Mouse (Mus musculus): ENCODE measurements at regions not wholly inside any gene's neighbourhood (a gene's known extent, or its start where the extent isn't known, plus 50 kb on each side); places are given as distances from the start of the nearest gene placed in this dataset.

DNA sequence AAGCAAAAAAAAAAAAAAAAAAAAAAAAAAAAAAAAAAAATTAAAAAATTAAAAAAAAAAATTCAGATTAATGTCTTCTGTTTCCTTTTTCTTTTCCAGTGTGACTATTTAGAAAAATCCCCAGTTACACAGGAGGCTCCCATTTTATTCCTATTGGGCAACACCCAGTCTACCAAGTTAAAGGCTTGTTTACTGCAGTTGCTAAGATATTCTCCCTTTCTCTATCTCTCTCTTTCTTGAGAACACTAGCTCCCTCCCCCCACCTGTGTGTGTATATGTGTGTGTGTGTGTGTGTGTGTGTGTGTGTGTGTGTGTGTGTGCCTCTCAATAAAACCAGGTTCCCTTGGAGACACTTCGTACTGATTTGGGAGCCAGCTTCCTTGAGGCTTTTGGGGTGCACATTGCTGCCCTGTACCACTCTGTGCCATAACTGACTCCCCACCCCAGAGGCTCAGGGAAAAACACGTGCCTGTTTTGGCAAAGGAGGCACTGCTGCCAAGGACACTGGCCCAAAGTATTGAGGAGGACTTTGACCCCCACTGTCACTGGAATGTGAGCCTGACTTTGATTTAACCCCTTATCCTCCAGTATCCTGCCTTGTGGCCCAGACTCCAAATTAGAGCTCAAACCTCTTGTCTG lies 50.3 kb downstream of the Anapc15-ps start:
- H3K4me1 ChIP-seq (ENCODE audit: control insufficient read depth, insufficient read depth, low read length) = peaks cover 15% of the 10 kb centered on the region
- no peak overlapping the region for H3K9ac ChIP-seq (ENCODE audit: low read length)
- 12% methylated on average over 2 of the region's 2 CpGs for WGBS
- H3K4me2 ChIP-seq (ENCODE audit: low read length) = no peak overlapping the region
- no peak for ATAC-seq
- no peaks in the 10 kb centered on the region for H3K9me3 ChIP-seq (replicated peaks; ENCODE audit: control insufficient read depth, low read length)
- no peak overlapping the region for H3K4me3 ChIP-seq (ENCODE audit: low read depth, low read length)
- H3K27ac ChIP-seq (ENCODE audit: low read depth, low read length) = no peak overlapping the region
- no peaks in the 10 kb centered on the region for H3K27me3 ChIP-seq (replicated peaks; ENCODE audit: control insufficient read depth, insufficient read depth, low read length)
- no peaks in the 10 kb centered on the region for H3K36me3 ChIP-seq (ENCODE audit: control insufficient read depth, insufficient read depth, low read length)
- DNase-seq (ENCODE audit: low spot score) = peak; percentile 41

DNA sequence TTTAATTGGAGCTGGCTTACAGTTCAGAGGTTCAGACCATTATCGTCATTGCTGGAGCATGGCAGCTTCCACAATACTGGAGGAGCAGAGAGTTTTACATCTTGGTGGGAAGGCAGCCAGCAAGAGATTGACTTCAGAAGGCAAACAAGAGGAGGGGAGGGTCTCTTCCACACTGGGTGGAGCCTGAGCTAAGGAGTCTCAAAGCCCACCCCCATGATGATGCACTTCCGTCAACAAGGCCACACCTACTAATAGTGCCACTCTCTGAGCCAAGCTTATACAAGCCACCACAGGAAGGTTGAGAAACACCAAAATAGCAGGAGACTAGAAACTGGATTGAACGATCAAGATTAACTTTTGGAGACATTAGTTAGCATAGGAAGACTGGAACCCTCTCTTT lies 52.5 kb downstream of the Anapc15-ps start:
- H3K4me2 ChIP-seq (ENCODE audit: low read length) = no peak overlapping the region
- ATAC-seq = no peak
- peaks cover 15% of the 10 kb centered on the region for H3K4me1 ChIP-seq (ENCODE audit: control insufficient read depth, insufficient read depth, low read length)
- DNase-seq (ENCODE audit: low spot score) = no peak
- no peaks in the 10 kb centered on the region for H3K36me3 ChIP-seq (ENCODE audit: control insufficient read depth, insufficient read depth, low read length)
- no peak overlapping the region for H3K9ac ChIP-seq (ENCODE audit: low read length)
- no peak overlapping the region for H3K27ac ChIP-seq (ENCODE audit: low read depth, low read length)
- WGBS = 76% methylated on average over 3 of the region's 3 CpGs
- no peaks in the 10 kb centered on the region for H3K9me3 ChIP-seq (replicated peaks; ENCODE audit: control insufficient read depth, low read length)
- H3K4me3 ChIP-seq (ENCODE audit: low read depth, low read length) = no peak overlapping the region
- no peaks in the 10 kb centered on the region for H3K27me3 ChIP-seq (replicated peaks; ENCODE audit: control insufficient read depth, insufficient read depth, low read length)

DNA sequence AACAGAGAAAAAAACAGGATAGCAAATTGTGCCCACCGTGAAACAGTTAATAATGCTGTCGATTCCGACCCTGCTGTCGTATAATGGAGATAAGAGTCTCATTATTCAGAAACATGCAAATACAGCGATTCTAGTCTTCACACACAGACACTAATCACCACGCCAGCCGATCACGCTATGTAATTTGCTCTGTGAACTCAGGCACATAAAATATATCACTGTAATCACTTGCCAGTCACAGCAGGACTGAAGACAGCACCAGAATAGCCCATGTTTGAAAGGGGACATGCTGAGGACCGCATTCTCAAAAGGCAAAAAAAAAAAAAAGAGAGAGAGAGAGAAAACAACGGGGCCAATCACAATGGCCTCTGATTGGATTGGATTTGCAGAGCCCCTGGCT lies 53.6 kb downstream of the Anapc15-ps start:
- Histone ChIP-seq H3K27ac (ENCODE audit: low read depth, low read length) (peak overlapping the region; percentile 75), H3K4me3 (ENCODE audit: low read depth, low read length) (no peak overlapping the region), H3K27me3 (replicated peaks; ENCODE audit: control insufficient read depth, insufficient read depth, low read length) (no peaks in the 10 kb centered on the region), H3K4me2 (ENCODE audit: low read length) (peak overlapping the region; percentile 30), H3K36me3 (ENCODE audit: control insufficient read depth, insufficient read depth, low read length) (no peaks in the 10 kb centered on the region), H3K4me1 (ENCODE audit: control insufficient read depth, insufficient read depth, low read length) (peaks cover 15% of the 10 kb centered on the region), H3K9ac (ENCODE audit: low read length) (no peak overlapping the region), H3K9me3 (replicated peaks; ENCODE audit: control insufficient read depth, low read length) (no peaks in the 10 kb centered on the region)
- 2% methylated on average over 10 of the region's 10 CpGs for WGBS
- ATAC-seq (peak; percentile 88), DNase-seq (ENCODE audit: low spot score) (peak; percentile 94)

DNA sequence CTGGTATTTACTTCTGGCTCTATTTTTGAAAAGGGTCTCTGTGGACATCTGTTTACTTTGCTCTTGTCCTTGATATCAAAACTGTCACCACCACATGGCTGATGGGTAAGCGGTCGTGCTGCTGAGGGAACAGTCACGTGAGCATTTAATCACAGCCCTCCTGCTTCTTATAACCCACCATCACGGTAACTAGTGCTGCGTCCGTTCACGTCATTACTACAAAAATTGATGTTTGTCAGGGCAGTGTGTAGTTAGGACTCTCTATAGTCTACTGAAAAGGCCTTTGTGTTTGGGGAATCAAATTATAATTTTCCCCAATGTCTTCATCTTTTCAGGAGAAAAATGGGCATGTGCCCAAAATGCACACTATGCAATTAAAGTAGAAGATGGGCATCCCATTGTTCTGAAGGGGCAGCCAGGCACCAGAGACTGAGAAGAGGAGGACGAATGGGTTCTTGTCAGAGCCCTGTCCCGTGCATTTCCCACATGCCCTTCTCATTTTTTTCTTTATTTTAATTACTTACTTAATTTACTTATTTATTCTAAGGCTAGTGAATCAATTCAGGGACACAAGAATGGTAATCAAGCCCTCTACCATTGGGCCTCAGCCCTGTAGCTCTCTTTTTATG lies 54.6 kb upstream of the Nudt4 start:
- no peaks in the 10 kb centered on the region for H3K27me3 ChIP-seq (replicated peaks; ENCODE audit: control insufficient read depth, insufficient read depth, low read length)
- H3K36me3 ChIP-seq (ENCODE audit: control insufficient read depth, insufficient read depth, low read length) = no peaks in the 10 kb centered on the region
- peak overlapping the region; percentile 60; the same call in 1 of the 2 replicates for H3K27ac ChIP-seq (ENCODE audit: low read depth, low read length)
- H3K9ac ChIP-seq (ENCODE audit: low read length) = no peak overlapping the region
- no peak overlapping the region for H3K4me3 ChIP-seq (ENCODE audit: low read depth, low read length)
- 15% methylated on average over 9 of the region's 9 CpGs for WGBS
- ATAC-seq (peak; percentile 72), DNase-seq (ENCODE audit: low spot score) (peak; percentile 77)
- H3K9me3 ChIP-seq (replicated peaks; ENCODE audit: control insufficient read depth, low read length) = no peaks in the 10 kb centered on the region
- H3K4me2 ChIP-seq (ENCODE audit: low read length) = no peak overlapping the region
- peaks cover 12% of the 10 kb centered on the region for H3K4me1 ChIP-seq (ENCODE audit: control insufficient read depth, insufficient read depth, low read length)

DNA sequence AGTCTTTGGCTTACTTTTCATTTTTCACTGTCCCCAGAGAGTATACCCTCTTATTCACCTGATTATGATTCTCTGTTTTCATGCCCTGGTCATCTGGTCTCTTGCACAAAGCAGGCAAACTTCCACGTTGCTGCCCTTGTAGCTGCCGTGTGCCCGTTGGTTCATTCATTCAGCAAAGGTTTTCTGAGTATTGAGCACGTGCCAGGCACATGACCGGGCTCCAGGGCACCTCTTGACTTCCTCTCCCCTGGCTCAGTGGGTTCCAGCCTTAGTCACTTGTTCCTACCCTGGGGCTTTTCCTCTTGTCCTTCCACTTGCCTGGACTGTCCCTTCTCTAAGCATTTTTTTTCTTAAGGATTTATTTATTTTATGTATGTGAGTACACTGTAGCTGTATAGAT lies 52.9 kb upstream of the Nudt4 start:
- peaks cover 12% of the 10 kb centered on the region for H3K4me1 ChIP-seq (ENCODE audit: control insufficient read depth, insufficient read depth, low read length)
- H3K36me3 ChIP-seq (ENCODE audit: control insufficient read depth, insufficient read depth, low read length) = no peaks in the 10 kb centered on the region
- ATAC-seq (no peak), DNase-seq (ENCODE audit: low spot score) (no peak)
- no peak overlapping the region for H3K9ac ChIP-seq (ENCODE audit: low read length)
- 61% methylated on average over 5 of the region's 5 CpGs for WGBS
- H3K27ac ChIP-seq (ENCODE audit: low read depth, low read length) = no peak overlapping the region
- H3K4me2 ChIP-seq (ENCODE audit: low read length) = no peak overlapping the region
- no peaks in the 10 kb centered on the region for H3K9me3 ChIP-seq (replicated peaks; ENCODE audit: control insufficient read depth, low read length)
- no peaks in the 10 kb centered on the region for H3K27me3 ChIP-seq (replicated peaks; ENCODE audit: control insufficient read depth, insufficient read depth, low read length)
- H3K4me3 ChIP-seq (ENCODE audit: low read depth, low read length) = no peak overlapping the region

DNA sequence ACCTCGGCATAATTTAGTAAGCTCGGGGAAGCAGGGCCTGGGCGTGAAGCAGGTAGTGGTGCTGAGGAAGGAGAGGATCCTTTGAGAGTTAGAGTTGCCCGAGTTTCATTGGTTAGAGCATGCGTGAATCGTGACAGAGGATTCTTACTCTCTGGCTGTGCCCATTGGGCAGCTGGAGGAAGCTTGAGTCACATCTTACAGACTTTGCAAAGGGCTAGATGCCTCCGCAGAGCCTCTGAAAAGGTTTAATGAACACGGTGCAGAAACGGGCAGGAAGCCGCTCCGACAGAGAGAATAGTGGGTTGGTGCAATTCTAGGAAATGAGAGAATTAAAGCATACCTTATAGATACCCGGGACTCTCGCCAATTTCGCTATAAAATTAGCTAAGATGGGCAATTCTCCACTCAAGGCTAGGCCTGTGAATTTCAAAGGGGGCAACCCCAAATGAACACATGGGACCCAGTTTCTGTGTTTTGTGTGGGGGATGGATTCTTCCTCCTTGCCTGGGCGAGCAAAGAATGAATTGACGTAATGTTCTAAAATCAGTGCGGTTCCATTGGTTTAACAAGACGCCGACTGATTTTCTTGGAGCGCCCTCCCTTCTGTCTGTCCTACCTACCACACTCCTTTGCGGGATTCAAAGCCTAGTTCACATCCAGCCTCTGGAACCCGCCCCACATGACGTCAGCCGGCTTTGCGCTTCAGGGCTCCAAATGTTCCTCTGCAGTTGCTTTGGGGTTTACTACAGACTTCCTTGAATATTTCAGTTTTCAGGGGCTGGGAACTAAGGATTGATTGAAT lies 52.1 kb upstream of the Nudt4 start:
- no peaks in the 10 kb centered on the region for H3K9me3 ChIP-seq (replicated peaks; ENCODE audit: control insufficient read depth, low read length)
- no peaks in the 10 kb centered on the region for H3K27me3 ChIP-seq (replicated peaks; ENCODE audit: control insufficient read depth, insufficient read depth, low read length)
- ATAC-seq = no peak
- no peak overlapping the region for H3K4me3 ChIP-seq (ENCODE audit: low read depth, low read length)
- peak; percentile 28 for DNase-seq (ENCODE audit: low spot score)
- H3K36me3 ChIP-seq (ENCODE audit: control insufficient read depth, insufficient read depth, low read length) = no peaks in the 10 kb centered on the region
- H3K4me2 ChIP-seq (ENCODE audit: low read length) = no peak overlapping the region
- 72% methylated on average over 25 of the region's 25 CpGs for WGBS
- H3K4me1 ChIP-seq (ENCODE audit: control insufficient read depth, insufficient read depth, low read length) = peaks cover 12% of the 10 kb centered on the region
- no peak overlapping the region for H3K27ac ChIP-seq (ENCODE audit: low read depth, low read length)
- no peak overlapping the region for H3K9ac ChIP-seq (ENCODE audit: low read length)
